Mouse (Mus musculus) cerebral cortex, adult 2 months (tissue): Measurements from ENCODE around the gene Uqcc2.

Experiments used
- WGBS: fragments of 180-500 bp; shearing (Covaris S2); methylation state at CpG from one replicate; pipeline ENCODE4 v1.1.7; 2018; 5-methylcytosine and 5-hydroxymethylcytosine counted together

Gene Uqcc2

GRCm38 (mm10) chr17:27123813-27124375 lies 9.8 kb downstream of the Uqcc2 start:
- WGBS: 71% methylated on average over 7 of the region's 7 CpGs

- WGBS: 97% methylated on average over 2 of the region's 2 CpGs
These were observed 10.6 kb downstream of the Uqcc2 start for GRCm38 (mm10) chr17:27123103-27123502.

- WGBS: 59% methylated on average over 11 of the region's 11 CpGs
These were observed 11.0 kb downstream of the Uqcc2 start for GRCm38 (mm10) chr17:27122701-27123100.

GRCm38 (mm10) chr17:27121781-27122180 lies 11.9 kb downstream of the Uqcc2 start:
- WGBS: 81% methylated on average over 7 of the region's 7 CpGs

- 43% methylated on average over 14 of the region's 14 CpGs for WGBS
These were observed 12.4 kb downstream of the Uqcc2 start for GRCm38 (mm10) chr17:27121266-27121665.

GRCm38 (mm10) chr17:27120561-27121024 lies 13.1 kb downstream of the Uqcc2 start:
- 10% methylated on average over 18 of the region's 18 CpGs for WGBS

- 70% methylated on average over 8 of the region's 8 CpGs for WGBS
These were observed 13.8 kb downstream of the Uqcc2 start for GRCm38 (mm10) chr17:27119954-27120353.

GRCm38 (mm10) chr17:27119540-27119895 lies 14.2 kb downstream of the Uqcc2 start:
- WGBS: 88% methylated on average over 4 of the region's 4 CpGs

- WGBS: 84% methylated on average over 25 of the region's 25 CpGs
These were observed 14.8 kb downstream of the Uqcc2 start for GRCm38 (mm10) chr17:27118676-27119539.

GRCm38 (mm10) chr17:27110072-27110471 lies 23.6 kb downstream of the Uqcc2 start:
- WGBS: 77% methylated on average over 7 of the region's 7 CpGs

GRCm38 (mm10) chr17:27107936-27108335 lies 25.8 kb downstream of the Uqcc2 start:
- 86% methylated on average over 6 of the region's 6 CpGs for WGBS

GRCm38 (mm10) chr17:27106745-27107144 lies 27.0 kb downstream of the Uqcc2 start:
- 90% methylated on average over 9 of the region's 9 CpGs for WGBS

- 85% methylated on average over 12 of the region's 18 CpGs for WGBS
These were observed 27.8 kb downstream of the Uqcc2 start for GRCm38 (mm10) chr17:27105698-27106470.

- 91% methylated on average over 5 of the region's 5 CpGs for WGBS
These were observed 32.0 kb downstream of the Uqcc2 start for GRCm38 (mm10) chr17:27101675-27102074.

GRCm38 (mm10) chr17:27095690-27096089 lies 38.0 kb downstream of the Uqcc2 start:
- 18% methylated on average over 13 of the region's 13 CpGs for WGBS

- 89% methylated on average over 9 of the region's 9 CpGs for WGBS
These were observed 43.6 kb downstream of the Uqcc2 start for GRCm38 (mm10) chr17:27090068-27090467.

GRCm38 (mm10) chr17:27087426-27087825 lies 46.3 kb downstream of the Uqcc2 start:
- 50% methylated on average over 12 of the region's 12 CpGs for WGBS

- 58% methylated on average over 2 of the region's 2 CpGs for WGBS
These were observed 48.0 kb downstream of the Uqcc2 start for GRCm38 (mm10) chr17:27085676-27086075.

GRCm38 (mm10) chr17:27083601-27084000 lies 50.1 kb downstream of the Uqcc2 start:
- WGBS: 80% methylated on average over 9 of the region's 9 CpGs

- WGBS: 62% methylated on average over 8 of the region's 8 CpGs
These were observed 50.9 kb downstream of the Uqcc2 start for GRCm38 (mm10) chr17:27082796-27083195.

- 73% methylated on average over 5 of the region's 5 CpGs for WGBS
These were observed 51.8 kb downstream of the Uqcc2 start for GRCm38 (mm10) chr17:27081868-27082267.

GRCm38 (mm10) chr17:27078499-27078898 lies 55.2 kb downstream of the Uqcc2 start:
- 86% methylated on average over 6 of the region's 6 CpGs for WGBS
